Mouse (Mus musculus): Measurements from ENCODE around the gene Tomm40. TPM values are rescaled to one million over a fixed set of nuclear protein-coding genes. Genes with fewer than 3 reads are reported as not detected.

Tomm40 gene
- polyA plus RNA-seq, 1 experiment from 2014 or later, result 98.0 TPM

- TF ChIP-seq CTCF (IDR thresholded peaks at IDR 0.05; ENCODE audit: low read depth), result no peak
- no peak for TF ChIP-seq EP300 (optimal IDR thresholded peaks at IDR 0.05)
- Histone ChIP-seq H3K36me3 (ENCODE audit: control insufficient read depth, insufficient read depth, low read length) (peaks cover 7% of the 10 kb centered on the region; the same call in 1 of the 2 replicates), H3K9me3 (ENCODE audit: control insufficient read depth, low read length) (no peaks in the 10 kb centered on the region), H3K4me1 (replicated peaks; ENCODE audit: control insufficient read depth, insufficient read depth) (peaks cover 15% of the 10 kb centered on the region), H3K9ac (ENCODE audit: low read length) (no peak overlapping the region), H3K4me2 (replicated peaks; ENCODE audit: low read depth) (no peak overlapping the region), H3K27me3 (ENCODE audit: control insufficient read depth, insufficient read depth, low read length) (no peaks in the 10 kb centered on the region), H3K4me3 (ENCODE audit: low read depth, low read length) (no peak overlapping the region), H3K27ac (replicated peaks) (no peak overlapping the region)
- 46% methylated on average over 5 of the region's 5 CpGs for WGBS
- DNase-seq (ENCODE audit: low spot score) (no peak), ATAC-seq (ENCODE audit: low FRiP score, low TSS enrichment) (no peak)
Observed at GRCm38 (mm10) chr7:19742468-19742867, 27.2 kb upstream of the Tomm40 start.

- H3K36me3 ChIP-seq (ENCODE audit: control insufficient read depth, insufficient read depth, low read length), result peaks cover 11% of the 10 kb centered on the region; the same call in 1 of the 2 replicates
Observed at GRCm38 (mm10) chr7:19741329-19742031, 26.2 kb upstream of the Tomm40 start.

GRCm38 (mm10) chr7:19740269-19740668, 25.0 kb upstream of the Tomm40 start:
- H3K9me3 ChIP-seq (ENCODE audit: control insufficient read depth, low read length), result no peaks in the 10 kb centered on the region
- ATAC-seq (ENCODE audit: low FRiP score, low TSS enrichment) (no peak), DNase-seq (ENCODE audit: low spot score) (no peak)
- no peak overlapping the region for H3K4me2 ChIP-seq (replicated peaks; ENCODE audit: low read depth)
- H3K4me3 ChIP-seq (ENCODE audit: low read depth, low read length), result no peak overlapping the region
- no peak overlapping the region for H3K27ac ChIP-seq (replicated peaks)
- no peaks in the 10 kb centered on the region for H3K27me3 ChIP-seq (ENCODE audit: control insufficient read depth, insufficient read depth, low read length)
- 89% methylated on average over 11 of the region's 11 CpGs for WGBS
- H3K4me1 ChIP-seq (replicated peaks; ENCODE audit: control insufficient read depth, insufficient read depth), result peaks cover 8% of the 10 kb centered on the region; the same call in 1 of the 2 replicates
- H3K36me3 ChIP-seq (ENCODE audit: control insufficient read depth, insufficient read depth, low read length), result peaks cover 11% of the 10 kb centered on the region; the same call in 1 of the 2 replicates
- no peak for TF ChIP-seq EP300 (optimal IDR thresholded peaks at IDR 0.05)
- peak; percentile 50 for TF ChIP-seq CTCF (IDR thresholded peaks at IDR 0.05; ENCODE audit: low read depth)
- no peak overlapping the region for H3K9ac ChIP-seq (ENCODE audit: low read length)

More at GRCm38 (mm10) chr7:19741329-19742031, 26.2 kb upstream of the Tomm40 start:
- Histone ChIP-seq H3K27ac (replicated peaks) (peak overlapping the region; percentile 56; the same call in 1 of the 2 replicates), H3K4me3 (ENCODE audit: low read depth, low read length) (no peak overlapping the region), H3K4me2 (replicated peaks; ENCODE audit: low read depth) (no peak overlapping the region), H3K27me3 (ENCODE audit: control insufficient read depth, insufficient read depth, low read length) (no peaks in the 10 kb centered on the region), H3K9me3 (ENCODE audit: control insufficient read depth, low read length) (no peaks in the 10 kb centered on the region), H3K4me1 (replicated peaks; ENCODE audit: control insufficient read depth, insufficient read depth) (peaks cover 8% of the 10 kb centered on the region), H3K9ac (ENCODE audit: low read length) (no peak overlapping the region)
- 15% methylated on average over 8 of the region's 8 CpGs for WGBS
- no peak for TF ChIP-seq CTCF (IDR thresholded peaks at IDR 0.05; ENCODE audit: low read depth)
- TF ChIP-seq EP300 (optimal IDR thresholded peaks at IDR 0.05), result no peak
- ATAC-seq (ENCODE audit: low FRiP score, low TSS enrichment), result peak; percentile 38; the same call in 1 of the 2 replicates
- no peak for DNase-seq (ENCODE audit: low spot score)

GRCm38 (mm10) chr7:19738771-19739170, 23.5 kb upstream of the Tomm40 start:
- no peak overlapping the region for H3K9ac ChIP-seq (ENCODE audit: low read length)
- H3K9me3 ChIP-seq (ENCODE audit: control insufficient read depth, low read length), result no peaks in the 10 kb centered on the region
- H3K27me3 ChIP-seq (ENCODE audit: control insufficient read depth, insufficient read depth, low read length), result no peaks in the 10 kb centered on the region
- TF ChIP-seq EP300 (optimal IDR thresholded peaks at IDR 0.05) (no peak), CTCF (IDR thresholded peaks at IDR 0.05; ENCODE audit: low read depth) (peak; percentile 63)
- DNase-seq (ENCODE audit: low spot score) (peak; percentile 64), ATAC-seq (ENCODE audit: low FRiP score, low TSS enrichment) (no peak)
- no peak overlapping the region for H3K27ac ChIP-seq (replicated peaks)
- WGBS, result 90% methylated on average over 3 of the region's 3 CpGs
- no peak overlapping the region for H3K4me2 ChIP-seq (replicated peaks; ENCODE audit: low read depth)
- H3K4me3 ChIP-seq (ENCODE audit: low read depth, low read length), result no peak overlapping the region
- peaks cover 11% of the 10 kb centered on the region; the same call in 1 of the 2 replicates for H3K36me3 ChIP-seq (ENCODE audit: control insufficient read depth, insufficient read depth, low read length)
- peaks cover 3% of the 10 kb centered on the region; the same call in 1 of the 2 replicates for H3K4me1 ChIP-seq (replicated peaks; ENCODE audit: control insufficient read depth, insufficient read depth)

GRCm38 (mm10) chr7:19736389-19737057, 21.3 kb upstream of the Tomm40 start:
- no peak overlapping the region for H3K4me3 ChIP-seq (ENCODE audit: low read depth, low read length)
- no peaks in the 10 kb centered on the region for H3K27me3 ChIP-seq (ENCODE audit: control insufficient read depth, insufficient read depth, low read length)
- H3K27ac ChIP-seq (replicated peaks), result no peak overlapping the region
- TF ChIP-seq EP300 (optimal IDR thresholded peaks at IDR 0.05) (no peak), CTCF (IDR thresholded peaks at IDR 0.05; ENCODE audit: low read depth) (no peak)
- 87% methylated on average over 16 of the region's 16 CpGs for WGBS
- H3K4me1 ChIP-seq (replicated peaks; ENCODE audit: control insufficient read depth, insufficient read depth), result no peaks in the 10 kb centered on the region
- H3K36me3 ChIP-seq (ENCODE audit: control insufficient read depth, insufficient read depth, low read length), result peaks cover 18% of the 10 kb centered on the region
- no peaks in the 10 kb centered on the region for H3K9me3 ChIP-seq (ENCODE audit: control insufficient read depth, low read length)
- no peak overlapping the region for H3K4me2 ChIP-seq (replicated peaks; ENCODE audit: low read depth)
- DNase-seq (ENCODE audit: low spot score) (no peak), ATAC-seq (ENCODE audit: low FRiP score, low TSS enrichment) (no peak)
- H3K9ac ChIP-seq (ENCODE audit: low read length), result no peak overlapping the region

All from stomach, postnatal 0 days (tissue).